Mouse (Mus musculus) cerebellum, postnatal 25 days (tissue): ENCODE measurements at regions not wholly inside any gene's neighbourhood (a gene's known extent, or its start where the extent isn't known, plus 50 kb on each side); places are given as distances from the start of the nearest gene placed in this dataset.

Experiments used
- DNase-seq, 2 experiments: peaks; one replicate each; pipeline ENCODE4 v3.0.0; 2021; ENCODE audit warnings: mixed read lengths in 2 of 2

DNA sequence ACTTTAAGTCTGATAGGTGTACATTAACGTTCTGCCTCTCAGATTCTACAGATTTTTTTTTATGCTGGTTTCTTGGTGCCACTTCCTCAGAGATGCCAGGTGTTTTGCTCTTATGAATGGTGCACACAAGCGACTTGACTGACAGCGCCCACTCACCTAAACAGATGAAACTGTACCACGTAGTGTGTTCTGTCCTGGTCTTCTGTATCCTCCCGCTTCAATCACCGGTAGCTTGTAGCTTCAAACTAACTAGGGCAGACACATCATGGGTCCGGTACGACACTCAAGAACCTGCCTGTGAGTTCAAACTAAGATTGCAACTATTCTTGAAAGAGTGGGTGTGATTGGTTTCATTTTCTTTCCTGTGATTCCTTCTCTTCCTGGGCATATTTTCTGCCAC lies 198.0 kb upstream of the Satb1 start:
- DNase-seq, result no peak

GRCm38 (mm10) chr17:51986920-51987319 lies 153.8 kb upstream of the Satb1 start:
- DNase-seq, result no peak

GRCm38 (mm10) chr17:51986212-51986611 lies 153.1 kb upstream of the Satb1 start:
- DNase-seq, result no peak

DNA sequence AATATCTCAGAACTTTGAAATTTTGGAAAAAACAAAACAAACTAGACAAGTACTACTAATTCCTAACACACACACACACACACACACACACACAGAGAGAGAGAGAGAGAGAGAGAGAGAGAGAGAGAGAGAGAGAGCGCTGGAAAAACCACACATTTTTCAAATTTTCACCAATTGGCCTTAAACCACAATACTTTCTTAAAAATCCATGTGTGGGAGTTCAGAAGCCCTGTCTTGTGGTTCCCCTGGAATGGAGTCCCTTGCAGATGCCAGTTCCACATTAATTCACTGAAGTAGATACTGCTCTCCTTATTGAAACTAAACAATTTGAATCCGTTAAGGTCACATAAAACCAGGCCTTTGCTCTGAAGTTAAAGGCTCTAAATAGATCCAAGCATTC lies 146.0 kb upstream of the Satb1 start:
- DNase-seq, result no peak

DNA sequence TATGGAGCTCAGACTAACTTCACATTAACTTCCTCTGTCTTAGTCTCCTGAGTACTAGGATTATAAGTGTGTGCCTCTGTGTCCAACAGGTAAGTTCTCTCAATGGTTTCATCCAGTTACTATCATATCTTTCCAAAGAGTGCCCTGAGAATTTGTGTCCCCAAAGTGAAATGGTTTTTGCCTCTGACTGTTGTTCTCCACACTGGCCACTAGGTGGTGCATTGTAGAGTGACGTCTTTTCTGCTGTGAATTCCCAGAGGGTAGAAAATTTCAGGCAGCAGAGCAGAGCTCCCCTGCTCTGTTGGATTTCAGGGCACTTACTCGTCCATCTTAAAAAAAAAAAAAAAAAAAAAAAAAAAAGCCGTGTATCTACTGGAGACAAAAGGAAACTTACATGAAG lies 138.4 kb upstream of the Satb1 start:
- DNase-seq, result no peak

- DNase-seq, result no peak
Measured at GRCm38 (mm10) chr17:51966573-51967284, 133.6 kb upstream of the Satb1 start.

GRCm38 (mm10) chr17:51962529-51963110 lies 129.5 kb upstream of the Satb1 start:
- DNase-seq, result no peak

- no peak for DNase-seq
Measured at GRCm38 (mm10) chr17:51961337-51961736, 128.2 kb upstream of the Satb1 start.

DNA sequence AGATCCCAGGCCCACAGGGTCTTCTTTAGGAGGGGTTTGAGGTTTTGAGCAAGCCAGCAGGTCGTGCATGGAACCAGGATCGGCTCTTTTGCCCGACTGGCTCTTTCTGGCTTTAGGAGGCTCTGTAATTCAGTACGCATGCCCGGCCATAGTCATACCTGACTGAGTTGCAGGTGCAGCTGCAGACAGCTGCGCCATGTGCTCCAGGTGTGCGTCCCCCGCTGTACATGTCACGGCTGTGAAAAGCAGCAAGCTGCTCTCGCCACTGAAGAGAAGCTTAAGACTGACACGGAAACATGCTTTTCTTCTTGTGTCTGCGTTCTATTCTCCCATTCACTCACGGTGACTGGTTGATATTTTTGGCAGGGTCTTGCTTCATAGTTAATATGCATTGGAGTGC lies 123.2 kb upstream of the Satb1 start:
- no peak for DNase-seq

DNA sequence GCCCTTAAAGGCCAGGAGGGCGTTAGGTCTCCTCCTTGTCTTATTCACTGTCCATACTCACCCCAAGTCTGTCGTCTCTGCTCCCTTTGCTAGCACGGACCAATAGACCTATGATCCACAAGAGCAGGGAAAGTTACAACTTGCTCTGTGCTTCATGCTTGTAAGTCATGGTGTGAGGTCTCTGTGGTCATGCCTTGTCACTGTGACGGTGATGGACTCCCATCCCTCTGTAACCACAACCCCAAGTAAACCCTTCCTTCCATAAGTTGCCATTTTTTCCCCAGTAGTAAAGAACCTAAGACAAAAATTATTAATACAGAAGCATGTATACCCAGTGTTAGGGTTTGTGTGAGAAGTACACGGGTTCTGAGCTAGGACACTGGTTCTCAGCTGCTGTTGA lies 104.6 kb upstream of the Satb1 start:
- DNase-seq, result no peak

- DNase-seq, result peak; percentile 5 to 14
Measured at GRCm38 (mm10) chr17:51936071-51936470, 103.0 kb upstream of the Satb1 start.

DNA sequence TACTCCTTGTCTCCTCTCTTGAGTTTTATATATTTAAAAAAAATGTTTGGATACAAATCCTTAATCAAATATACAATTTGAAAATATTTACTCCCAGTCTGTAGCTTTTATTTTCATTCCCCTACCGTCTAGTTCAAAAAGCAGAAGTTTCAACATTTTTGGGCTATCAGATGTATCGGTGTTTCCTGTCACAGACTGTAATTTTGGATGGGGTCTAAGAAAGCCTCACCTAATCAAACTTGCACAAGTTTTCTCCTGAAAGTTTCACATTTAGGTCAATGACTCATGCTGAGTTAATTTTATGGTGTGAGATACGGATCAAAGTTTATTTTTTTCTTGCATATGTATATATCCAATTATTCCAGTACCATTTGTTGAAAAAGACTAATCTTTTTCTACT lies 93.3 kb upstream of the Satb1 start:
- DNase-seq, result no peak

DNA sequence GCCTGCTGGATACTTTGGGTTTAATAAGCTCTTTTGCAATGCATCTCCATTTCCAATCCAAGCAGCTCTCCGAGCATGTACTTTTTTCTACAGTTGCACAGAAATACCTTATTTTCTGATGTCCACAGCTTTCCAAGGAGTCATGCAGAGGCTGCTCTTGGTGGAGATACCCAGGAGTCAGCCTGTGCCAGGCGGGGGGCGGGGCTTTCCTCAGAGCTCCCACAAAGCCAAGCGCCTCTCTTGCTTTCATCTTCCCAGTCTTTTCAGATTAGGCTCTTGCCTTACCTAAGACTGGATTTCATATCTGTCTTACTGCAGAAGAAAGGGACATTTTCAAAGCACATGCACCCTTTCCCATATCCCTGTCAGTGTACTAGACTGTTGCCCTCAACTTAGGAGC lies 73.9 kb upstream of the Satb1 start:
- DNase-seq, result no peak

GRCm38 (mm10) chr17:51906418-51906817 lies 73.3 kb upstream of the Satb1 start:
- no peak for DNase-seq

DNA sequence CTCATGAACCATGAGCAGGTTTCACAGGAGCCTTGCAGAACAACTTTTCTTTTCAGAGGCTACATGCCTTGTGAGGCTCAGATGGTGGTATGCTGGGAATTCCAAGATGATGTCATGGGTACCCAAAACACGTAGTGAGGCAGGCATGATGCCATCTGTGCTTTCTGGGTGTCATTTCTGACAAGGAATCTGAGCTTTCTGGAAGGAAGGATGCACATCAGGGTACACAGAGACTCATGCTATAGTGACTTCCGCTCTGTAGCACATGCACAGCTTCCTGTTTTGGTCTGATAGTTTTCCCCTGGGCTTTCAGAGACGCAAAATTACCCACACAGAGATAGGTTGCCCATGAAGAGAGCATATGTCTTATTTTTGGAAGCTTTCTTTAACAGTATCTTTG lies 70.8 kb upstream of the Satb1 start:
- no peak for DNase-seq

DNA sequence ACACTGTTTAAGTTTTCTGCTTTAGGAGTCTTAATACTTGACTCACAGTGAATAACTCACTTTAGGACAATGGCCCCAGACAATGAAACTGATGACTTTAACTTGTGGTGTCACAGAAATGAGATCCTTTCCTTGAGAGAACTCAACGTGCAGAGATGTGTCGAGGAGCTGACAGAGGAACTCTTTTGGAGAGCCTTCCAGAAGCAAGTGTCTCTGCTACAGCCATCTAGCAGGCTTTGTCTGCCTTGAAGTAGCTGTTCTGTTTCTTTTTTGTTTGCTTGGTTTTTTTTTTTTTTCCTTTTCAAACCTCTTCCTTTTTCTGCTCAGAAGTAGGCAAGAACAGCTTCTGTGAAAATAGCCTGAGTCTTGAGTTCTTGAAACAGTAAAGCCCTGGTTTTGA lies 66.3 kb upstream of the Satb1 start:
- DNase-seq, result no peak

- DNase-seq, result no peak
Measured at GRCm38 (mm10) chr17:51896160-51896559, 63.1 kb upstream of the Satb1 start.

- no peak for DNase-seq
Measured at GRCm38 (mm10) chr17:51894278-51894677, 61.2 kb upstream of the Satb1 start.

- no peak for DNase-seq
Measured at GRCm38 (mm10) chr17:51892856-51893255, 59.8 kb upstream of the Satb1 start.

- DNase-seq, result no peak
Measured at GRCm38 (mm10) chr17:51892159-51892558, 59.1 kb upstream of the Satb1 start.
